Mouse (Mus musculus) adrenal gland, postnatal 25 days (tissue): ENCODE measurements around the gene Chid1. TPM values are rescaled to one million over a fixed set of nuclear protein-coding genes. Genes with fewer than 3 reads are reported as not detected.

Experiments
- DNase-seq: peaks from one replicate; pipeline ENCODE4 v3.0.0; 2021; ENCODE audit warnings: mixed read lengths
- total RNA-seq: library from RNA; stranded (reverse); gene quantifications from 2 replicates; pipeline ENCODE4 v1.2.3, GENCODE M21; 2021

Chid1 gene
- total RNA-seq, 1 experiment from 2014 or later = 57.8 TPM

- DNase-seq = no peak
These were observed 19.3 kb upstream of the Chid1 start for GRCm38 (mm10) chr7:141558946-141559345.

GRCm38 (mm10) chr7:141558329-141558776, 18.7 kb upstream of the Chid1 start:
- no peak for DNase-seq

- DNase-seq = no peak
These were observed 10.8 kb upstream of the Chid1 start for GRCm38 (mm10) chr7:141550464-141550863.

GRCm38 (mm10) chr7:141549432-141550061, 9.9 kb upstream of the Chid1 start:
- DNase-seq = no peak

- no peak for DNase-seq
These were observed 5.0 kb upstream of the Chid1 start for GRCm38 (mm10) chr7:141544654-141545053.

GRCm38 (mm10) chr7:141542588-141542987, 2.9 kb upstream of the Chid1 start:
- DNase-seq = no peak

DNA sequence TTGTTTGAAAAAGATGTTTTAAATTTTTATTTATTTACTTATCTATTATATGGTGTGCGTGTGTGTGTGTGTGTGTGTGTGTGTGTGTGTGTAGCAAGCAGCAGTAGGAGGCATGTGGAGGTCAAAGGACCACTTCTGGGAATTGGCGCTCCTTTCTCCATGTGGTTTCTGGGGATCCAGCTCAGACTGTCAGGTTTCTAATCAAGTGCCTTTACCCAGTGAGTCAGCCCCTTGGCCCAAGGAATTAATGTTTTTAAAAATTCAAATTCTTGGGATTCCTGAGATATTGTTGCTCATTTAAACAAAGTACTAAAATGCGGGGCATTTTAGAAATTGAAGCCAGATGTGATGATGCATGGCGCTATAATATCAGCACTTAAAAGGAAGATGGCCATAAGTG, 2.0 kb upstream of the Chid1 start:
- DNase-seq = no peak

DNA sequence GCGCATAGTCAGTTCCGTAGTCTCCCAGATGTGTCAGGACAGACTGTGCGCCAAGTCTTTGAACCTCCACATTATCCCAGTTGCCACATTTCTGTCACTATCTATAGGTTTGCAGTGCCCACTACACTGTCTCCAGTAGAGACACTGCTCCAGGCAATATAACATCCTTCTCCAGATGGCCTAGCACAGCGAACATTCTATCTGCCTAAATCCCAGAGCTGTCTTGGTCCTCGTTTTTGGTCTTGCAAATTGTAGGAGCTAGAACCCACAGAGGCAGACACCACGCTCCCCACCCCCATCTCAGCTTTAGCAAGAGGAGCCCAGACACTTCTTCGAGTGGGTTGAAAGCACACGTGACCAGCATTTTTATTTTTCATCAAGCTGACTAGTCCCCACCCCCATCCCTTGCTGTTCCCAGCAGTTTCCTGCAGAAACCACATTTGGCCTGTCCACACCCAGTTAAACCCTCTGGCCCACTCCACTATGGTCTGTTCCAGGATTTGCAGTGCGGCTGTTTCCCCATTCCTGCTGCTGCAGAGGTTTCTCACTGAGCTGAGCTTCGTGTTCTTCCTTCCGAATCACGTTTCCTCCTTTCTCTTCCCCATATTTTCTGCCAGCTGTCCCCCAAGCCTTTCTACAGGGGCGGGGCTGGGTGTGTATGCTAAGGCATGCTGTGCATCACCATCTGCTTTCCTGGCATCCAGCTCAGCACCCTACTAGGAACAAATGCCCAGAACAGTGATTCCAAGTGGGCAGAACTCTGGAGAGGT, 840 bp upstream of the Chid1 start:
- DNase-seq = no peak

GRCm38 (mm10) chr7:141538852-141539555, 653 bp downstream of the Chid1 start:
- no peak for DNase-seq

GRCm38 (mm10) chr7:141535570-141535969, 4.1 kb downstream of the Chid1 start:
- DNase-seq = no peak

- no peak for DNase-seq
These were observed 14.1 kb downstream of the Chid1 start for GRCm38 (mm10) chr7:141525580-141525925.

DNA sequence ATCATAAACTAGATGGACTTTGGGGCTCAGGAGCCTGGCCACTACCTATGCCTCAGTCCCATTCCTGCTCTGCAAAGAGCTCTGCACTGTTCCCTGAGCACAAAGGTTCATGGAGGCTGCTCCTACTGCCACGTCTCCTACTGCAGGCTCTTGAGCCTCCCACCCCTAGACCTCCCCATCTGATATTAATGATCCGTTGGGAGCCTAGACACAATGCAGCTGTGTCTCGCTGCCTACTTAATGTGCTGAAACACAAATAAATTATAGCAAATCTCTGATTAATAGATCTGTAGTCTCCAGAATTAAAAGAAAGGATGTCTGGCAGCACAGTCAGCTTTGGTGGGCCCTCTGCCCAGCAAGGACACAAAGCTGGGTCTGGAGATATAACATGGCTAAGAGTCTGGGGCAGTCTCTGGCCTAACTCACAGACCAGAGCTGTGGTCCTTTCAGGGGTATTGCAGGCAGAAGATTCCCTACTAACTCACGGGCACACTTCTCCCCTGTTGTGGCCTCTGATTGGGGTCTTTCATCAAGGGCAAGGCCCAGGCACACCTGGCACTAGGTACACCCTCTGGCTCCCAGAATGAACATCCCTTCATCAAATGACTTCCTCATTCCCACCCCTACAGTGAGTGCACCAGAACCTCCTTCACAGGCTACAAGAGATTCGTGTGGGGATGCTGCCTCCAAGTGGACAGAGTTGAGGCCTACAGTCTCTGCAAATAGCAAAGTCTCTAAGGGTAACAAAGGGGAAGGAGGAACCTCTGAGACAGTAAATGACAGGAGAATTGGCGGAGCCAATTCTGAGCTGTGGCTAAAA, 14.7 kb downstream of the Chid1 start:
- DNase-seq = peak; percentile 64

DNA sequence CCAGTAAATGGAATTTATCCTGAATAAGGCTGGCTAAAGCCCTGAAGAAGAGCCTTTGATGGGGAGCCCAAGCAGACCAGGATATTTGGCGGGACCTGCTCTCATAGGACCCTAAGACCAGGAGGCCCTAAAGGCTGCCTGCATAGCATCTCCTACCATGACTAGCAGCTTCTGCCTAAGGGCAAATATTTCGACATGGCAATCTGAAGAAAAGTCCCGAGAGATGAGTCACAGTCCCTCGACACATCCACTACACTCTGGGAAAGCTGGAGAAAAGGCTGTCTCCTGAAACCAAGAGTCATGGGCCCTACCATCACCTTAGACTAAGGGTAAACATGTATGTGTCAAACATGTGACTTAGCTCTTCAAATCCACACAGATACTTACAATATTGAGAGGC, 15.4 kb downstream of the Chid1 start:
- no peak for DNase-seq

- DNase-seq = no peak
These were observed 16.6 kb downstream of the Chid1 start for GRCm38 (mm10) chr7:141523007-141523406.

DNA sequence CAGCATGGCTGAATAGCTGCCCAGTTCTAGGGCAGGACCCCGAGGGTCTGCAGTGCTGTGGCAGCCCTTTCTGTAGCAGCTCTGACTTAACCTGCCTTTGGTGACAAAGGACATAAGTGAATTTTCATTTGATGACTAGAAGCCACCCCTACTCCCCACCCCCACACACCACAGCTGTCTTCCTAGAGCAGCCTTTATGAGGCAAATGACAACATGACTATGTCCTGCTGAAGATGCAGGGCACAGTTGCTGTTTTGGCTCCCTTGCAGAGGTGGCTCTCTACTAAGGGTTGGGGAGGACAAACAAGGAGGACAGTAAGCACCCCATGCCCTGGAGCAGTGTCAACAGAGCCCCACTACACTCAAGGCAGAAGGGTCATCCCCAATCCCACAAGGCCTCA, 19.9 kb downstream of the Chid1 start:
- DNase-seq = no peak

- no peak for DNase-seq
These were observed 20.7 kb downstream of the Chid1 start for GRCm38 (mm10) chr7:141518926-141519325.

DNA sequence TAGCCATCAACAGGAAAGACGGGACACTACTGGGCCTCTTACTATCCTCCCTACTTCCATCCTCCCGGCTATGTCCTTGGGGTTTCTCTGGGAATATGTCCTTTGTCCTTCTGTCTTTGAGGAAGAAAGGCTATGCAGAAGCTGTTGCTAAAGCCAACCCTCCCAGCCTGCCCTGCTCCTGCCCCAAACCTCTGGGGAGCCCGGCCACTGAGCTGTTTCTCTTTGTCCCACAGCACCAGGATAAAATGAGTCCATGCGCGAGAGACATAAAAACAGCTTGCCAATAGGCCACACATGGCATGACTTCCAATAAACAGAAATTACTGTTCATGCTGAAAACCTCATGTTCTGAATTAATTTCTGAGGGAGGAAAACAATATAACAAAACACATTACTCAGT, 21.4 kb downstream of the Chid1 start:
- no peak for DNase-seq

GRCm38 (mm10) chr7:141517638-141518037, 22.0 kb downstream of the Chid1 start:
- no peak for DNase-seq

DNA sequence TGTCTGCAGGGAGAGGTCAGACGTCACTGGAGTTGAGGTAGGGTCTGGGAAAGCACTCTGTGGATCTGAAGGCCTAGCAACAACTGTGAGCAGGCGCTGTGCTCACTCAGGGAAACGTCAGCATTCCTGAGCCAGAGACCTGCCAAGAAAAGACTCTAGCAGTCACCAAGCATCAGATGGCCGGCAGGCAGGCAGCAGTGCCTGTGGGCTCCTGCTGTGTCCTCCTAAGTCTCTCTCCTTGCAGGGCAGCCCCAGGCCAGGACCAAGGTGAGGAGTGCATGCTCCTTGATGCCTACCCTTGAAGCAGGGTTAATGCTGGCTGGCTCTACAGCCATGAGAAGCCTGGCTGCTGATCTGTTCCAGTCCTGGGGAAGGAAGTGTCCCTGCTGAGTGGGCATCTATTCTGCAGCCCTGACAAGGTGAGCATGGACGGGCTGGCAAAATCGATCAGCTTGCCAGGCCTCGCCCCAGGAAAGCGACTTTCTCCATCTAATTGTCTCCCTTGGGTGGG, 28.9 kb downstream of the Chid1 start:
- DNase-seq = no peak

GRCm38 (mm10) chr7:141510196-141510595, 29.5 kb downstream of the Chid1 start:
- DNase-seq = no peak

- DNase-seq = no peak
These were observed 31.5 kb downstream of the Chid1 start for GRCm38 (mm10) chr7:141508160-141508559.

- no peak for DNase-seq
These were observed 33.4 kb downstream of the Chid1 start for GRCm38 (mm10) chr7:141506278-141506677.
